Mouse (Mus musculus) ES-E14 (cell line): ENCODE measurements around the gene Slc23a2.

ENCODE experiments used
- CHD2 ChIP-seq: IDR thresholded peaks from 2 replicates; pipeline ENCODE4 v1.6.1; 2014; ENCODE audit warnings: mild to moderate bottlenecking, low read depth, low read length, inconsistent platforms
- HCFC1 ChIP-seq: IDR thresholded peaks from 2 replicates; pipeline ENCODE4 v1.6.1; 2012; ENCODE audit warnings: low read length, inconsistent platforms, borderline replicate concordance; ENCODE audit not compliant: insufficient read depth
- MAFK ChIP-seq: IDR thresholded peaks from 2 replicates; pipeline ENCODE4 v1.6.1; 2014; ENCODE audit warnings: mild to moderate bottlenecking, low read depth, low read length, inconsistent platforms; ENCODE audit not compliant: insufficient read depth
- ZC3H11A ChIP-seq: IDR thresholded peaks from 2 replicates; pipeline ENCODE4 v1.6.1; 2012; ENCODE audit warnings: low read depth, mild to moderate bottlenecking, inconsistent platforms, low read length, borderline replicate concordance
- ZNF384 ChIP-seq: IDR thresholded peaks from 2 replicates; pipeline ENCODE4 v1.6.1; 2012; ENCODE audit warnings: low read depth, low read length, inconsistent platforms

DNA sequence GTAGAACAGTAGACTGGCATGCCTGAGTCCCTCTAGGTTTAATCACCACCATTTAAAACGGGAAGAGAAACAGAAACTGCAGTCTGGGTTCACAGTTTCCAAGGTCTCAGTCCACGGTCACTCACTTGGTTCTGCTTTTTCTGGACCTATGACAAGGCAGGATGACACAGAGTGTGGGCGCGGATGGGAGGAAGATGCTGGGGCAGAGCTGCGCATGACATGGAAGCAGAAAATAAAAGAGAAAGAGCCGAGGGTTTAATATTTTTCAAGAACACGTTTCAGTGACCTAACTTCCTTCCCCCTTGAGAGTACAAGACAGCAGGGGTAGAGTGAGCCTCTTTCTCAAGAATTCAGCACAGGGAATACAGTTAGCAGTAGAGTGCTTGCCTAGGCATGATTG, 24.2 kb upstream of the Slc23a2 start:
- TF ChIP-seq MAFK: no peak
- no peak for TF ChIP-seq HCFC1
- TF ChIP-seq CHD2: no peak
- TF ChIP-seq ZNF384: no peak
- TF ChIP-seq ZC3H11A: no peak
